Comparison of ENCODE assay signal across 11 mouse cellular contexts in genomic region chr9:83656960-83657651, GRCm38 (mm10).
DNase-seq lines count a peak whose midpoint lies in the region; ATAC-seq lines count a peak whose summit lies in the region.
"Had no signal": no experiment of that assay in that cellular context is flagged by ENCODE, and none has a peak within 500 bp of the region (broad histone marks: within the 10 kb centered on the region; RNA-seq: fewer than 3 reads in every experiment).

No protein-coding gene starts in this region.

- H3K4me3 ChIP-seq in heart, embryonic 15.5 days = no peak overlapping the region
- H3K4me3 ChIP-seq in forebrain, embryonic 12.5 days (replicated peaks) = no peak overlapping the region
- no peak overlapping the region for H3K4me3 ChIP-seq in intestine, embryonic 16.5 days (ENCODE audit: low read length)
- H3K4me3 ChIP-seq: gastrocnemius, adult 2 months had no signal

- DNase-seq in heart, postnatal 4 days = no peak
- peak; percentile 55 for DNase-seq in A20 (ENCODE audit: low read depth, low spot score)
- no peak for DNase-seq in c-Kit-positive CD71-positive TER-119-positive erythroid progenitor cells, embryonic 14.5 days (ENCODE audit: low spot score)
- DNase-seq in gastrocnemius, adult 18-20 months (ENCODE audit: low spot score) = no peak
- DNase-seq: gastrocnemius, adult 2 months; kidney, adult 8-10 months; right cerebral cortex, postnatal 14 days had no signal

- H3K9me3 ChIP-seq in heart, embryonic 15.5 days (replicated peaks) = no peaks in the 10 kb centered on the region
- no peaks in the 10 kb centered on the region for H3K9me3 ChIP-seq in forebrain, embryonic 12.5 days
- no peaks in the 10 kb centered on the region for H3K9me3 ChIP-seq in intestine, embryonic 16.5 days (ENCODE audit: control insufficient read depth, low read length)

- H3K36me3 ChIP-seq in heart, embryonic 15.5 days = no peaks in the 10 kb centered on the region
- no peaks in the 10 kb centered on the region for H3K36me3 ChIP-seq in forebrain, embryonic 12.5 days (replicated peaks)
- H3K36me3 ChIP-seq in intestine, embryonic 16.5 days (ENCODE audit: control insufficient read depth, insufficient read depth, low read length) = no peaks in the 10 kb centered on the region

- no peaks in the 10 kb centered on the region for H3K4me1 ChIP-seq in heart, embryonic 15.5 days (replicated peaks)
- H3K4me1 ChIP-seq in forebrain, embryonic 12.5 days = no peaks in the 10 kb centered on the region
- H3K4me1 ChIP-seq in intestine, embryonic 16.5 days (ENCODE audit: control insufficient read depth, insufficient read depth, low read length) = no peaks in the 10 kb centered on the region

- H3K9ac ChIP-seq in heart, embryonic 15.5 days = no peak overlapping the region
- no peak overlapping the region for H3K9ac ChIP-seq in forebrain, embryonic 12.5 days
- H3K9ac ChIP-seq in intestine, embryonic 16.5 days (ENCODE audit: low read depth, low read length) = no peak overlapping the region
- H3K9ac ChIP-seq: liver, embryonic 14.5 days had no signal

- 11% methylated on average over 8 of the region's 8 CpGs for WGBS in heart, embryonic 15.5 days
- 29% methylated on average over 8 of the region's 8 CpGs for WGBS in forebrain, embryonic 12.5 days
- 11% methylated on average over 8 of the region's 8 CpGs for WGBS in intestine, embryonic 16.5 days

- H3K4me2 ChIP-seq in heart, embryonic 15.5 days = peak overlapping the region; percentile 21; the same call in 1 of the 2 replicates
- peak overlapping the region; percentile 17 for H3K4me2 ChIP-seq in forebrain, embryonic 12.5 days
- no peak overlapping the region for H3K4me2 ChIP-seq in intestine, embryonic 16.5 days (ENCODE audit: low read depth, low read length)

- no peak overlapping the region for H3K27ac ChIP-seq in heart, embryonic 15.5 days
- peak overlapping the region; percentile 74 for H3K27ac ChIP-seq in forebrain, embryonic 12.5 days
- 0 out of 2 replicates have a peak overlapping the region, but pooled peaks have one; percentile 28 for H3K27ac ChIP-seq in intestine, embryonic 16.5 days (ENCODE audit: low read length)
- H3K27ac ChIP-seq: gastrocnemius, adult 2 months; liver, embryonic 14.5 days had no signal

- ATAC-seq in heart, embryonic 15.5 days (replicated peaks; ENCODE audit: insufficient number of reproducible peaks, insufficient read depth, low FRiP score, low read depth) = no peak
- peak; percentile 67 for ATAC-seq in forebrain, embryonic 12.5 days (ENCODE audit: low FRiP score)
- peak; percentile 48; the same call in 1 of the 2 replicates for ATAC-seq in intestine, embryonic 16.5 days

- H3K27me3 ChIP-seq in heart, embryonic 15.5 days = no peaks in the 10 kb centered on the region
- 0 out of 2 replicates have a peak, but pooled peaks cover 3% of the 10 kb centered on the region for H3K27me3 ChIP-seq in forebrain, embryonic 12.5 days
- no peaks in the 10 kb centered on the region for H3K27me3 ChIP-seq in intestine, embryonic 16.5 days (replicated peaks; ENCODE audit: control insufficient read depth, insufficient read depth, low read length)
